Mouse (Mus musculus) embryo, embryonic 10 days (tissue): ENCODE results near the gene Abo.
"Not testable (repeated sequence)": the region's sequence is repeated elsewhere in the genome, so short reads cannot be mapped to it uniquely, and the experiment has no call there.

Experiments used
- DNase-seq: peaks from one replicate; pipeline ENCODE4 v3.0.0-alpha.2; 2015; ENCODE audit warnings: low spot score

The Abo gene

GRCm38 (mm10) chr2:26864879-26865278 lies at the start of gene Abo:
Abo (minus strand) TSS chr2:26864979.
- no peak for DNase-seq

DNA sequence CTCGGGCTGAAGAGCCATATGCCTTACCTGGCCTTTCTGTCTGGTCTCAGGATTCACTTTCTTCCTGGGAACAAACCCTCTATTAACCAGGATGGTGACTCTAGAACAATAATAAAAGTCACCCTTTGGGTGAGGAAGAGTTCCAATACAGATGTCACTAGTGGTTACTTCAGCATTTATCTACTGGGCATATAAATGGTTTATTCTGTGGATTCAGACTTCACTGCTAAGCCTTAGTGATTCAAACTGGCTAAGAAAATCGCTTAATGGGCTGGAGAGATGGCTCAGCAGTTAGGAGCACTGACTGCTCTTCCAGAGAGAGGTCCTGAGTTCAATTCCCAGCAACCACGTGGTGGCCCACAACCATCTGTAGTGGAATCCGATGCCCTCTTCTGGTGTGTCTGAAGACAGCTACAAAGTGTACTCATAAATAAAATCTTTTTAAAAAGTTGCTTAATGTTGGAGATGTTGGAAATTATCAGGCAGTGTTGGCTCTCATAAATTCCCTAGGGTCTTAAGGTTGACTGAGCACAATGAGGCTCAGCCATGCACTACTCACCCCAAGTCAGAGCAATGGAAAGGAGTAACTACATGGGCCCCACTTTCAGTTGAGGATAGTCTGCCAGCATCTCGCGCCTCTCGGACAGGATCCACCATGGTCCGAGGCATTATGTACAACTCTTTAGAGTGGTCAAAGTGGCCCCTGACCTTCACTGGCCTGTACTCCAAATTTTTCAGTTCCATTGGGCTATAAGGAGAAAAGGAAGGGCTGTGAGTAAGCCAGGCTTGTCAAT lies 49.6 kb upstream of the Abo start:
- DNase-seq, result no peak

DNA sequence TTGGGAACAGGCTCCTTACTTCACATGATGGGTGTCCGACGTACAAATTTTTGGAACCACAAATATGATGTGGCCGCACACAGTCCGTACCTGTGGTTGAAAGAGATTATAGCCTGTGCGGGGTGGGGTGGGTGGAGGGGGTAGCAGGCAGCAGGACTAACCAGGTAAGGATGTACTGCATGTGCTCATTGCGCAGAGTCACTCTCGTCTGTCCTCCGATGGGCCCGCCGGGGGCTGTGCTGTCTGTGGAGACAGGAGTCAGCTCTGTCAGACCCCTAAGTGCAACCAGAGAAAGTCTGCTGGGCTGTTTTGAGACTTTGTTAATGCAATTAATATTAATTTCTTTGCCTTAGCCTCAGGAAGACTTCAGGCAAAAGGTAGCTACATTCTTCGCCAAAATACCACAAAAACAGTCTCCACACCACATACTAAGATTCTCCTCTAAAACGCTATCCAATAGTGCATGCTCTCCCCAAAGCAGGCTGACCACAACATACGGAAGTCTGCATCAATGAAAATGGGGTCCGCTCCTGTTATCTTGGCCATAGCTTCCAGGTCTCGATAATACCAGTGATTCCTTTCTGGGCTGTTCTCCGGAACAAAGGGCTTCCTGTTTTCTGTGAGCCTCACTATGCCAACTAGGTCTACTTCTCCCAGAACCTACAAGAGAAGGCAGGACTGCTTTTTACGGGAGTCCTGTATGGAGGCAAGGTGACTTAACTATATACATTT lies 48.8 kb upstream of the Abo start:
- no peak for DNase-seq

DNA sequence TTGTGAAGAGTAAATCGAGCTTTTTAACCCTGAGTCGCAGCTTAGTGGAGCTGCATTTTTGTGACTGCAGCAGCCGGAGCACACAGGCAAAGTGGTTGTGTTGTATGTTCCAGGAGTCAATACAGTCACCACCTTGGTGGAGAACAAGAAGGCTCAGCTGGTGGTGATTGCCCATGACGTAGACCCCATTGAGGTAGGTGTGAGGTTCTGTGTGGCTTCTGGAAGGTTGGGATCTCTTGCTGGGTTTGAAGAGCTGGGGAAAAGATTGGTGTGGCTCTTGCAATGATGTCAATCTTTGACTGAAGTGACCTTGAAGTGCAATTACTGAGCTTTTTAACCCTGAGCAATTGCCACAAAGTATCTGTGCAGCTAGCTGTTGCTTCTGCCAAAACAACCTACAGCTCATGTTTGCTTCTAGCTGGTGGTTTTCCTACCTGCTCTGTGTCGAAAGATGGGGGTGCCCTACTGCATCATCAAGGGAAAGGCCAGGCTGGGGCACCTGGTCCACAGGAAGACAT lies 47.5 kb upstream of the Abo start:
- no peak for DNase-seq

GRCm38 (mm10) chr2:26910994-26911765 lies 46.4 kb upstream of the Abo start:
- peak; percentile 80 for DNase-seq

DNA sequence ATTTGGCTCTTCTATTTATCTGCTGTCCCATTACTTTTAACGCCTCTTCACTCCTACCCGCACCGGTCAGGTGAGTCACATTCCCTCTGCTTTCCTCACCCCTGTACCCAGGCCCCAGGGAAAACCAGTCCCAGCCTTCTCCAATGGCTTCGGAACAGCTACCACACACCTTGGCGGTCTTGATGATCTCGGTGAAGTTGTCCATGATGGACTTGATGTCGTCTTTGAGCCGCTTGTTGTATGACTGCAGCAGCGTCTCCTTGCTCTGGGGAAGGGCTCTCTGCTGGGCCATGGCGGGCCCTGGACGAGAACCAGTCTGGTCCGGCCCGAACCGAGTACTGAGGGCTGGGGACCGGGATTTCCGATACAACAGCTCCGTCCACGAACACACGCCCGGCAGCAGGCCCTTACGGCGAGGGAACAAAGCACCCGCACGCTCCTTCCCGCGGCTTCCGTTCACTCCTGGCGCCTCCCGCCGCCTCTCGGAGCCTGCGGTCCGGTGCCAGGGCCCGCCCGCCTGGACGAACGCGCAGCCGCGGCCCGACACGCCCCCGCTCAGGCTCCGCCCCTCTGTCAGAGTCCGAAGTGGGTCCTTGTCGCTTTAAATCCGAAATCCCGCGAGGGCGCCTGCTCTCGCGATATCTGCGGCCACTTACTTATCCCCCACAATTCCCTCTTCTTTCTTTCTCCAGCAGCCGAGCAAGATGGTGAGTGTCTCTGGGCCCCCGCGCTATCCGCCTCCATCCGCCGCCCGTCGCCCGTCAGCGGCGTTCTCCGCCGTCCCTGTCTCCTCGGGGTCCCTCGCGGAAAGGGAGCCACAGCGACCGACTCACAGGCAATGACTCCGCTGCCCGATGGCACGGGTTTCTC lies 45.6 kb upstream of the Abo start, which contains the start of the genes Med22 and Rpl7a:
Gene Med22 (minus strand): TSS at position 554 of the 870 bp plus-strand sequence.
Gene Rpl7a (plus strand): TSS at position 641 of the 870 bp plus-strand sequence.
- DNase-seq, result peak; percentile 97

- DNase-seq, result no peak
Measured at GRCm38 (mm10) chr2:26909387-26909784, 44.6 kb upstream of the Abo start.

- no peak for DNase-seq
Measured at GRCm38 (mm10) chr2:26908710-26909386, 44.1 kb upstream of the Abo start.

- DNase-seq, result peak; percentile 66
Measured at GRCm38 (mm10) chr2:26907109-26907508, 42.3 kb upstream of the Abo start.

DNA sequence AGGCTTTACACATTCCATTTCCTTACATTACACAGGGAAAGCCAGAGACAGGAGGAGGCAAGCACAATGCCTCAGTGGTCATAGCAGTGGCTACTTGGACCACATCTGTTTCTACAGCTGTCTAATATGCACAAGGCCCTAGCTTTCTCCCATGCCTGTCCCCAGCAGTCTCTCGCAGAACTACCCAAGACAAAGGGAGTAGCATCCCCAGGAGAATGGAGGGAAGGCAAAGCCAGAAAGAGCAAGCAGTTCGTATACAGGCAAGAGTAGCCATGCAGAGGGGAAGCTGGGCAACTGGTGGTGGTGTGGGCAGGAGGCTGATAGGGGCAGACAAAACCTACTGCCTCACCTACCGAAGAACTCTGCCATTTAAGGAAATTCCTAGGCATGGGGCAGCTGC lies 41.7 kb upstream of the Abo start:
- no peak for DNase-seq

DNA sequence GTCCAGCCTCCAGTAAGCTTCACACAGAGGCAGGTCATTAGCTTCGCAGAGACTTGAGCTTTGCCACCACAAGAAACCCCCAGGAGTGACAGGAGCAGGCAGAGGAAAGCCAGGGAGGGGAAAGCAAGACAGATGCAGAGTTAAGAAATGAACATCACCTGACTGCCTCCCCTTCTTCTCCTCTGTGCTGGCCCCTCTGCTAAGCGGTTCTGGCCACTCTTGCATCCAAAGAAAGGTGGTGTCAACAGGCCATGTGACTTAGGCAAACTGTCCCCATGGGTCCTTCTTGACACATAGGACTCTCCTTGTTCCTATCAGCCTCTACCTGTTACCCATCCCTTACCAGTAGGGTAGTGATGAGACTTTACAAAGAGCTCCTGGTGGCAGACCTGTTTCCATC lies 41.2 kb upstream of the Abo start:
- no peak for DNase-seq

- no peak for DNase-seq
Measured at GRCm38 (mm10) chr2:26903311-26903710, 38.5 kb upstream of the Abo start.

- peak; percentile 98 for DNase-seq
Measured at GRCm38 (mm10) chr2:26902467-26903220, 37.9 kb upstream of the Abo start, which contains the start of gene Surf6. Surf6 (minus strand) TSS chr2:26902879.

DNA sequence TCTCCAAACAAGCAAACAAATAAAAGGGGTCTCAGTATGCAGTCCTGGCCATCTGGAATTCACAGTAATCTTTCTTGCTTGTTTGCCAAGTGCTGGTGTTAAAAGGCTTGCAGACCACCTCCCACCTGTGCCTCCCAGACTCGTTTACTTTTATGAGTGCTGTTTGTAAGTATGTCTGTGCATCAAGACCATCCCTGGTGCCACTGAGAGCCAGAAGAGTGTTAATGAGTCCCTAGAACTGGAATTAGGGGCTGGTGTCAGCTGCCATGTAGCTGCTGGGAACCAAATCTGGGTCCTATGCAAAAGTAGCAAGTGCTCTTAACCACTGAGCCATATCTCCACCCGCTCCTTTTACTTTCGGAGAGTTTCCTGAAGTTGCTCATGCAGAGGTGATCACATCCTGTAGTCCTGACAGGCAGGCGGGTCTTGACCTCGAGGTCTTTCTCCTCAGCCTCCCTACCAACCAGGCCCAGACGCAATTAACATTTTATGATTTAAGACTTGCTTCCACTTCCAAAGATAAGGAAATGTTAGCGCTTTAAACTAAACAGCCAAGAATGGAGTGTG lies 37.1 kb upstream of the Abo start:
- no peak for DNase-seq

GRCm38 (mm10) chr2:26900731-26901130 lies 36.0 kb upstream of the Abo start:
- DNase-seq, result no peak

- DNase-seq, result no peak
Measured at GRCm38 (mm10) chr2:26895898-26896297, 31.1 kb upstream of the Abo start.

DNA sequence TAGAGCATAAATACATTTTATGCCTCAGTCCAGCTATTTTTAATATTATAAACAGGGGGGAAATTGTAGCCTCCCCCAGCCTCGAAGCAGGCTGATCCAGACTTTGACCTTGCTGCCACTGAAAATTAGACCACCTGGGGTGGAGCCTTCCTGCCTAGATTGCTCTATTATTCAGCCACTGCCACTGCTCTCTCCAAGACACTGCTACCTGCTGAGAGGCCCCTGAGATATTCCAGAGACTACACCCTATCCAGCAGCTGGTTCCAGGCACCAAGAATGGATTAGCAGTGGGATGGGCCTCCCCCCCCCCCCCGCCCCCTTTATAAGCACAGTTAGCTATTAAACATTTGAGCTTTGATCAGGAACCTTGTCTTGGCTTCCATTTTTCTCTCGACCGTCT lies 21.4 kb upstream of the Abo start:
- not testable (repeated sequence) for DNase-seq

DNA sequence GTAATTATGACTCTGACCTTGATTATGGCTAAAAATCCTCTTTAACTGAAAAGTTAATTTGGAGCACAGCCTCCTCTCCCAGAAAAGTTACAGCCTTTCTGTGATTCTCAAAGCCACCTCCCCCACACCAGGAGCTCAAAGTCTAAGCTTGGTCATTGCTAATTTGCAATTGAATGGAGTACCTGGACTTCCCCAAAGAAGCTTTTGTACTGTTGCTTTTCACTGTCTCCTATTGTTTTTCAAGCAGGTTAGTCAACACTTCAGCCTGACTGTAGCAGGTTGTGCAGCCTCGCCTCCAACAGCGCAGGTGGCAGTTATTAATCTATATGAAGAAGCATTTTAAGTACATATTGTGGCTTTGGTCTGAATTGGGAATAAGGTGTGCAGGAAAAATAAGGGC lies 20.8 kb upstream of the Abo start:
- not testable (repeated sequence) for DNase-seq

GRCm38 (mm10) chr2:26878571-26878970 lies 13.8 kb upstream of the Abo start:
- no peak for DNase-seq

GRCm38 (mm10) chr2:26870666-26871065 lies 5.9 kb upstream of the Abo start:
- no peak for DNase-seq
